Mouse (Mus musculus) cerebellum, adult (tissue): ENCODE measurements at regions not wholly inside any gene's neighbourhood (a gene's known extent, or its start where the extent isn't known, plus 50 kb on each side); places are given as distances from the start of the nearest gene placed in this dataset.

Source experiments
- ATAC-seq: cut with Nextera tagmentation; 2 replicates; pipeline ENCODE4 v1.9.2; 2017; ENCODE audit warnings: mild to moderate bottlenecking, moderate library complexity, mixed read lengths; ENCODE audit not compliant: insufficient number of reproducible peaks, low FRiP score, low TSS enrichment

DNA sequence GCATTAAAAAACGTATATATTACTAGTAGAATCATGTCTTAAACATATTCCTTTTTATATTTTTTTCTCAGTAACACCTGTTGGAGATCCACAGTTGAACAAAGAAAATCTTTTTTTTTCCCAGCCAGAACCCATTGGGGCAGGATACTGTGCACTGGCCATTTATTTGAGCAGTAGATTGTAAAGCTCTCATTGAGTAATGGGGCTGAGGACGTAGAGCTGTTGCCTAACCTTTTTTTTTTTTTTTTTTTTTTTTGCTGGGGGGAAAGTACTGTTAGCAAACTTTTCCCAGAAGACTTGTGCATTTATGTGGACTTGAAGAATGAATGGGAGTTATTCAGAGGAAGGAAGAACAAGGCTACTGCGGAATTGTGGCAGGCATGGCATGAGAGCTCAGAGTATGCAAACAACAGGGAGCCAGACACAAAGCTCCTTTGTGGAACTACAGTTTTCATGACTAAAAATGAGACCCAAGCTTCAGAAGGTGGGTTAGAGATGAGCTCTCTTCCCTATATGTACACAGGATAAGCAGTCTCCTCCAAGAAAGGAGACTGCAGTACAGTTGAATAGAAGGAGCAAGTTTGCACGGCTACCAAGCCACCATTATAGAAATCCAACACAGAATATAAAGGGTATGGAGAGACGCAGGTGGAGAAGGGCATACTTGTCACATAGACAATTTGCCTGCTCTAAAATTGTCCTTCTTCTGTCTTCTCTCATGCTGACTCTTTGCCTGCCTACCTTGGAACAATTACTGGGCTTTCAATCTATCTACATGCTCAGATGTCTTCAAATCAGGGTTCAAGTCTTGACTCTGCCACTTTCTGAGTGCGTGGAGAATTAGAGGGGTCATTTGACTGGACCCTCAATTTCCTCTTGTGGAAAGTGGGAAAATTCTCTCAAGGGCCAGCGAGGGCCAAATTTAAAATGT lies 100.7 kb upstream of the Hs3st1 start:
- no peak for ATAC-seq

DNA sequence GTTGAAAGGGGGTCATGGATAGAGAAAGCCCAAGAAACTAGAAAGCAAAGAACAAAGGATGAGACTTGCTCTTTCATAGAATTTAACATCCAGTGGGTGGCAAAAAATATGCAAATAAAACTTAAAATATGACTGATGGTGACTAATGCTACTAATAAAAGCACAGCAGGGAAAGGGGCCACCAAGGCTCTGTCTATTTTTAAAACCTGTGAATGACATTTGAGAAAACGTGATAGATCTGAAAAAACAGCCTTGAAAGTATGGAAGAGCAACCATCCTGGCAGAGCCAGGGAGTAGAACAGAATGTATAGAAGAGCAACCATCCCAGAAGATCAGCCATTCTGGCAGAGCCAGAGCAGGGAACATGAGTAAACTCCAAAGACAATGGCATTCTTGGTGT lies 91.9 kb upstream of the Hs3st1 start:
- ATAC-seq: no peak

DNA sequence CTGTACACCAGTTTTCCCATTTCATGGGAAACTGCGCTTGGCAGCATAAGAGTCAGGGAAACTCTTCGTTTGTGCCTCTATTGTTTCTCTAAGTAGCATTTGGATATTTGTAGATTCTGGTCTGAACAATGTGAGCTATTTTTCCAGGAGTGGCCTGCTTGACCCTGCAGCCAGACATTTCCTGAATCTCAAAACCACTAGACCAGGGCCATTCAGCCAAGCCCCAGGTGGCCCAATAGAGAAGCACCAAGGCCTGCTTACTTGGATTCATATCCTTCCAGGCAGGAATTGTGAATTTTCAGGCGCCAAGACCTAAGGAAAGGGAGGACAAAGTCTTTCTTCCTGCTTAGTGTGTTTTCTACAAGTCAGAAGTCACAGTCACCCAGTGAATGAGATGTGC lies 85.9 kb upstream of the Hs3st1 start:
- no peak for ATAC-seq

DNA sequence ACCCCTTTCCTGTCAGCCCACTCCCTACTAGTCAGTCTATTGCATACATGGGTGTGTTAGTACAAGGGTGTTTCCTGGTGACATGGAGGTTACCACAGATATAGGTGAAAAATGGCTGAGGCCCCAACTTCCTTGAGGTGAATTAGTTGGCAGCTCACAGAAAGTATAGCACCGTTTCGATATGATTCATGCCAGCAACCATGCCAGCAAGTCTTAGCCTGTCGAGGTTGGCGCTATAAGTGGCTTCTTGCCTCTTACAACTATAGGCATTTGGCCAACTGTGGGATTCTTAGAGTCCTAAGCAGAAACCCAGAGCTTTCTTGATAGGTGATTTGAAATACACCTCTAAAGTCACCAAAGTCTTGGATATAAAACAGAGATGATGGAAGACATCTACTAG lies 85.3 kb upstream of the Hs3st1 start:
- no peak for ATAC-seq

DNA sequence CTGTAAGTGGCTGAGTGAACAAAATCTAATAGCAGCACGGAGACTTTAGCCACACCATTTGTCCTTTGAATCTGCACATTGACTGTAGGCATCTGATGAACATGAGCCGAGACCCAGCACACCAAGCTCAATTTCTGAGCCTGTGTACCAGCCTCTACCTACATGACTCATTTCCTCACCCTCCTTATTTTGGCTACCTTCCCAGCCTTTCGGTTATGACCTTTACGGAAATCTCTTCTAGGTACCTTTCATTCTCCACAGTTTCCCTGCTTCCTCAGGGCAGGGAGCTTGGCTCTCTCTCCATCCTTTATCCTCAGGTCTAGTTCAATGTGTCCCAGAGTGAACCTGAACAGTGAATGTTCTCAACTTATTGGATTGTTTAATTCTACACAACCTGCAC lies 77.3 kb upstream of the Hs3st1 start:
- ATAC-seq: peak; percentile 78

DNA sequence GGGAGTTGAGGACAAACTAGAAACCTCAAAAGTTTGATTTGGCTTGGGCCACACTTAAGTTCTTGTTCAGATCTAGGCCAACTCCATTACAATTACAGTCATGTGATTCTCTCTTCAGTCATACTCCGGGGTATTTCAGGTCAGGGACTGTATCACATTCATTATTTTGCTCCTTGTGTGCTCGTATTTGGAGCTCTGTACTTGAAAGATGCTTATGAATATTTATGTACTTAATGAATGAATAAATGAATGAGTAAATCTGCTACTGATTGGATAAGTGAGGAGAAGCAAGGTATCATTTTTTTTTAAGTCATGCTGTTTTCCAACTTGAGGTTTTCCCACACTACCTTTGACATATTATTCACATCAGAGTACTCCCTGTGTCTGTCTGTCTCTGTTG lies 69.4 kb upstream of the Hs3st1 start:
- ATAC-seq: no peak

DNA sequence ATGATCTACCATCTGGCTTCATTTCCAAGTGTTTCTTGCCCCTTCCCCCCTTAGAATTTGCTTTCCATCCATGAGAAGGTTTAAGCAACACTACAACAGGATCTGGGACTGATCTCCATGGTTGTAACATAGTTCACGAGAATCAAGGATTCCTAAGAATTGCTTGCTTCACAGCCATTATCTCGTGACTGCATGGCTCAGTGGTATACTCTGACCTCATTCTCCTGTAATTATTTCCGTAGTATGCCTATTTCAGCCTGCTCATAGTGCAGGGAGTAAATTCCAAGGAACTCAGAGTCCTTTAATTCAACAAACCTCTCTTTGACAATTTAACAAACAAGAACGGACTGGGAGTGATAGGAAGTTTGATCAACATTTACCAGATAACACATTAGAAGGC lies 51.4 kb upstream of the Hs3st1 start:
- no peak for ATAC-seq
